Mouse (Mus musculus): ENCODE results near the gene Mkrn2.
A peak's percentile ranks its signal among the peaks of the same experiment; 100 is the strongest.

Gene Mkrn2

DNA sequence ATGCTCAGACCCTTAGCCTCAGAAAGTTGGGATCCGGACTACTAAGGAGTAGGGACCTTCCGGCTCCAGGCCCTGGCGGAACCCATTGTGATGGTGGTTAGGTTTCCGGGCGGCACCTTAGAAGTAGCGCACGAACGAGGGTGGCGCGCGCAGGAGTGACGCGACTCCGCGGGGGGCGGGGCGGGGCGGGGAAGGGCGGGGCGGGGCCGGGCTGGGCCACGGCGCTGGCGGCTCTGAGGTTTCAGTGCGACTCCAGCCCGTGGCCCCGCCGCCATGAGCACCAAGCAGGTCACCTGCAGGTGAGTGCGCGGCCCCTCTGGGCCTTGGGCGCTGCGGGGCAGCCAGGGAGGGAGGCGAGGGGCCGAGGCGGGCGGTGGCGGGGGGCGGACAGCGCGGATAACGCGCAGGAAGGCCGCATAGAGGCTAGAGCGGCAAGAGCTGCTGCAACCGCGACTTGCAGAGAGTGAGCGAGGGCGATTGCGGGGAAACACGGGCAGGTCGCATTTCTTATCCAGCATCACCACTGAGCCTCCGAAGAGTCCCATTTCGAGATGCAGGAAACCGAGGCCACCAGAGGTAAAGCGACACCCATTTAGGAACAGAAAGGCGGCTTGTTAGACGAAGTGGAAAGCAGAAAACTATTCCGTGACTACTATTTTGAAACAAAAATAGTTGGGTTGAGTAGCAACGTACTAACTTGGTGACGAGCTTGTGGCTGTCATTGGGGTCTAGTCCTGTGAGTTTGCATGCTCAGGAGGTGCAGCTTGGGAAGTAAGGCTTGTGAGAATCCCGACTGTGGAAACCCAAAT, at the start of gene Mkrn2:
Mkrn2 (plus strand) TSS at position 188 of the 809 bp plus-strand sequence.
- DNase-seq (ENCODE audit: low spot score) = peak; percentile 81

DNA sequence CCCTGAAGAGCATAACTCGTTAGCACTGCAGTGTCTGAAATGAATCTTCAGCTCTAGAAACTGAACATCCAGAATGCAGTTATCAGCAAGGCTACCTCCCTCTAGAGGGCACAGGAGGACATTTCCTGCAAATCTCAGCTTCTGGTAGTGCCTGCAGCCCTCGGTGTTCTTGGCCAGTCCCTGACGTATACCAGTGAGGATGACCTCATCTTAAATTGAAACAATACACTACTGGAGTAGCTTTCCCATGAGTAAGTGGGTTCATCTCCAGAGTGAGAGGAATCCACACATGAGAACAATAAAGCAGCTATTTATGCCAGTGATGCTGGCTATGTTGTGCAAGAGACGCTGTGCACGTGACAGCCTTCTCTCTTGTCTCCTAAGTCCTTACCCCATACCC, 46.2 kb upstream of the Mkrn2 start:
- no peak for DNase-seq (ENCODE audit: low spot score)

DNA sequence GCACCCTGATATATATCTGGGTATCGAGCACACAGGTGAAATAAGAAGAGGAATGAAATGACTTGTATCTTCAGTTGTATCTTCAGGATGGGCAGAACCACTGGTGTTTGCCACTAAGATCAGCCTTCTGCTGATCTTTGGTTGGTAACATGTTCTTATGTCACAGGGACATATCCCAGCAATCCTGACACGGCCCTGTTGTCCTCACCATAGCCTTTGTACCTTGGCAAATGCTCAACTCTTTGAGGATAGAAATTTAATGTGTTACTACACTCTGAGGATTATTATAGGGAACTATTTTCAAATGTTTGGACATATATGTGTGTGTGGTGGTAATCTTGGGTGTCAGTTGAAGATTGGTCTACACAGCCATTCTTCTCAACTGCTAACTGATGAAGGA, 43.5 kb upstream of the Mkrn2 start:
- no peak for DNase-seq (ENCODE audit: low spot score)

DNA sequence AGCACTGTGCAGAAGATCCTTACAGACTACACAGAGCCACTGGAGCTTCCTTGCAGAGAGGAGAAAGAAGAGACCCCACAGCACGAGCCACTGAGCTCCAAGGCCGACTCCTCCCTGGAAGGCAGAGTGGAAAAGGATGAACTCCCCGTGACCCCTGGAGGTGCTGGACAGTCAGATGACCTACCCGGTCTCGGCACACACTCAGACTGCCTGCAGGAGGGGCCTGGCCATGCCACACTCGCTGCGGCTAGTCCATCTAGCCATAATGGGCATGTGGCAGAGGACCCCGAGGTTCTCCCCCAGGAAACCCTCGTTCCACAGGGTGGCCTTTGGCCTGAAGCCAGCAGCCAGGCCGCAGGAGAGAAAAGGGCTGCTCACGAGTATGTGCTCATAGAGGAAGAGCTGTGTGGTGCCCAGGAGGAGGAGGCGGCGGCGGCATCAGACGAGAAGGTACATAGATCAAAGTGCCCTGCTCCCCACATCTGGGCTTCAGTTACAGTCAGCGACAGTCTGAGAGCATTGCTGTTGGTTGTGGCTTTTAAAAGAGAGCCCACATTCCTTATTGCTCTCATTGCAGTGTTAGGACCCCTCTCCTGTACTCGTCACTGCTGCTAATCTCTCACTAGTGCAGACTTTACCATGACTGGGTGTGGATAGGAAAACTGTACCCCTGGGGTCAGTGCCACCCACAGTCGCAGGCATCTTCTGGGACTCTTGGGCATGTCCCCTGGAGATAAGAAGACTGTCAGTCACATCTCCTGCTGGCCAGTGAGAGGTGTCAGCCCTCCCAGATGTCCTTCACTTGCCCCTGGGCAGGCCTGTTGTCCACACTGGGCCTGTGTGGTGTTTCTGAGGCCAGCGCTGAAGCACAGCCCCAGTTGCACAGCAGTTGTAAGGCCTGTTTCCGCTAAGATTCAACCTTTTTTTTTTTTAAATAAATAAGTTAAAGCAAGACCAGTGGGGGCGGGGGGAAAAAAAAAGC, 41.8 kb upstream of the Mkrn2 start:
- no peak for DNase-seq (ENCODE audit: low spot score)

DNA sequence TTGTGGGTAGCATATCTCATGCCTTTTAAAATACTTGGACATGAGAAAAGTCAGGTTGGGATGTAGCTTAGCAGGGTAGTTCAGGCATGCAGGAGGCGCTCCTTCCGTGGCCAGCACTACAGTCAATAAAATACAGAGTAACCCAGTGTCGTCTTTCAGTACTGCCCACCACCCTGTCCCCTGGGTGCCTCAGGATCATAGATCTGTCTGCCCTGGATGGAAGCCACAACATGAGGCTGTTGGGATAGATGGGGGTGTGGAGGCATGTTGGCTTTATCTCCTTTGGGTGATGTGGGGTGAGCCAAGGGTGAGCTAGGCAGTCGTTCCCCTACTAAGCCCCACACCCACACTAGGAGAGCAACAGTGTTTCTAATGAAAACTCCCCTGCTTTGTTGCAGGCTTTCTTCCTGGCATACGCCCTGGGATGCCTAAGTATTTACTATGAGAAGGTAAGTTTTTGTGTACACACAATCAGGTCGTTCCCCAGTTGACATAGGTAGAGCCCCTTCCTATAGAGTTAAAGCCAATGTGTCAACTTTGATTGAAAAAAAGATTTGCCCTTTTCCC, 36.1 kb upstream of the Mkrn2 start:
- DNase-seq (ENCODE audit: low spot score) = no peak

DNA sequence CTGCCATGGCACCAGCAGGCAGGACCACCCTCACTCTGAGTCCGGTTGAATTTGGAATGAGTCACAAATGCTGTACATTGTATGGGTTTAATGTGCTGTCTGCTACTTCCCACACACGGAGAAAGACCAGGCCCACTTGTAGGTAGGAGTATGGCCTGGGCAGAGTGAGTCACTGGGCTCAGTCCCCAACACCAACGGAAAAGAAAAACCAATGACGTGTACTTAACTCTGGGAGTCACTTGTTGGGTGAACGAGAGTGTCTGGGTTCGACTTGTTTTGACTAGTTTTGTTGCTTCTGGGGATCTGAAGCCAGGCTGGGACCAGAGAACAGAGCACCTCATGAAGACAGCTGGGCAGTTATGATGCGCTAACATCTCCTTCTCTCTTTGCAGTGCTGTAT, 27.5 kb upstream of the Mkrn2 start:
- DNase-seq (ENCODE audit: low spot score) = no peak

DNA sequence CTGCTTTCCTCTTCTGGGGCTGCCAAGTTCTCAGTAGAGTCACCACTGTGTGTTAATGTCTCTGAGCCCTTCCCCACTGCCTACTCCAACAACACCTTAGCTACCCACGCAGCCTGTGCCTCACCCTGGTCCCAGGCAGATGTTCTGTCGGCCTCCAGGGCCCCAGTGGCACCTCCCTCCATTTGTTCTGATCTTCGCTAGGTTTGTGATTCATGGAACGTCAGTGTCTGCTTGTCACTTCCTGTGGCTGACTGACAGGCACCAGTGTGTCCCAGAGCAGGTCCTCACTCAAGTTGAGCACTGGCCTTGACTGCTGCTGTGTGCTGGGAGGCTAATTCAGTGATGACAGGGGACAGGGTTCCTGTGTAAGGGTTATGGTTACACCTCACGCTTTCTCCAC, 24.3 kb upstream of the Mkrn2 start:
- no peak for DNase-seq (ENCODE audit: low spot score)

DNA sequence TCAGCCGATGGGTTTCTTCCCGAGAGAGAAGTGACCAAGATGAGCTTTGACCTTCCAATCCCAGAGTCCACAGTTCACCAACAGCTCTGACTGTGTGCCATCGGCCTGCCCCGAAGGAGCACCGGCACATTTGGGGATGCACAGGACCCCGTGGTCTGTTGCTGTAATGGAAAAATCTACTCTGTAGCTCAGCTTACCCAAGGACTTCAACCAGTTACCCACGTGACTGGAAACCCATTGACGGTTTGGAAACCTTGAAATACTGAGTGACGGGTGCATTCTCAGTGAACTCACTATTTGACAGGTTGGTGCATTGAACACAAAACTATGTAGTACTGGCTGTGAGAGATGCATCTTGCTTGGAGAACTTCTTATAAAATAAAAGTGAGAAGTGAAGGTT, 23.8 kb upstream of the Mkrn2 start:
- DNase-seq (ENCODE audit: low spot score) = no peak

DNA sequence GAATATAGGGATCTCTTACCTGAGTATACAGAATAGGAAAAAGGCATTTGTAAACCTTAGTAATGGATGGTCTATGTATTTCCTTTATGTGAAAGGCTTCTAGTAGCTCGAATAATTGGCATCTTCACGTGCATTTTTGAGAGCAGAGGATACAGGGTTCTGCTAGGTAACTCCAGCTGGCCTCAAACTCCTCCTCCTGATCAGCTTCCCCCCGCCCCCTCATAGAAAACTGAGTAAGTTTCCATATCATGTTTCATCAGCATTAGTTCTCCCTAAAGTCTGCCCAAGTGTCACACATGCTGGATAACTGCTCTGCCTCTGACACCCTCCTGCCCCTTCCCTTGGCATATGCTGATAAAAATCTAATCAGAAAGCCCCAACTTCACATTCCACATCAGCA, 20.9 kb upstream of the Mkrn2 start:
- no peak for DNase-seq (ENCODE audit: low spot score)

DNA sequence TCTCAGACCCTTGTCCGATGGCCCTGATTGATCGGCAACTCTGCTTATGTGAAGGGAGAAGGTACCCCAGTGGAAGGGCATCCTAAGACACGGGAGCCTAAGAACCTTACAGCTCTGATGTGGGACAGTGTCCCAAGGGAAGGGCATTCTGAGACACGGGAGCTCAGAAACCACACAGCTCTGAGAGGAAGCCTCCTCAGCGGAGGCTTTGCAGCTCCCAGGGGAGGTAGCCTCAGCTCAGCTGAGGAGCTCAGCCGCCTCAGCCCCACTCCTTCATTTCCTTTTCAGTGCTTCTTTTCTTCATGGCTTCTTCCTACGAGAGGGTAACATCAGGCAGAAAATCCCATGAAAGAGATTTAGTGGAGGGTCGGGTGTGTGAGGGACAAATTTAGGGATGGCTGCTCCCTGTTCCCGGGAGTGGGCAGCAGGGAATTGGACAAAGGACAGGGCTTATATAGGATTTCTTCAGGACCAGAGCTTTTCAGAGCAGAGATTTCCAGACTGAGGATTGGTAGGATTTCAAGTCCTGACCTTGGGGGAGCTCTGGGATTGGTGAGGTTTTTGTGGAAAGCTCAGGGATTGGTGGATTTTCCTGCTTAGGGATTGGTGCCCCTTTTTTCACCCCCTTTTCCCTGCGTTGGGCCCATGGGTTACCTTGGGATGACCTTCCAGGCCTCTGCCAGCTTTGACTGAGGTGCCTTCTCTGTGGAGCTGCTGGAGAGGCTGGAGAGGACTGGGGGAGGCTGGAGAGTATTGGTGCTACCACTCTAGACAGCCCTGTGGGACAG, 19.2 kb upstream of the Mkrn2 start:
- no peak for DNase-seq (ENCODE audit: low spot score)

DNA sequence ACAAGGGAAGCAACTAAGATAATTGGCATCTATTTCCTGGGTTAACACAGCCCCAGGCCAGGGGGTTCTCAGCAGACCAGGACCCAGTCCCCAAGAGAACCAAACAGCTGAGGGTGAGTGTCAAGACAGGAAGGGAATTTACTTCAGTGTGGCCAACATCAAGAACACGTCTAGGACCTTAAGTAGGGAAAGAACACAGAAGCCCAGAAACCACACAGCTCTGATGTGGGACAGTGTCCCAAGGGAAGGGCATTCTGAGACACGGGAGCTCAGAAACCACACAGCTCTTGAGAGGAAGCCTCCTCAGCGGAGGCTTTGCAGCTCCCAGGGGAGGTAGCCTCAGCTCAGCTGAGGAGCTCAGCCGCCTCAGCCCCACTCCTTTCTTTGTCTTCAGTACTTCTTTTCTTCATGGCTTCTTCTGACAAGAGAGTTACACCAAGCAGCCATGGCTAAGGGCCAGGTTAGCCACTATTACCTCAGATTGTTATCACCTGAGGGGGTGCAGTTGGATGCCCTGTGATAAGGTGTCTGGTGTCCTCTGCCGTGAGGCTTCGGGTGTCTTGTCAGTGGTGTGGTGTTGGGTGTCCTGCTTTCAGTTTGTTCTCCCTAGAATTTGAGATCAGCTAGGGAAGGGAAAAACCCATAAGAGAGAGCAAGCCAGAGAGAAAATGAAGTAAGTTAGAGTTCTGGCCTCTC, 18.1 kb upstream of the Mkrn2 start:
- no peak for DNase-seq (ENCODE audit: low spot score)

DNA sequence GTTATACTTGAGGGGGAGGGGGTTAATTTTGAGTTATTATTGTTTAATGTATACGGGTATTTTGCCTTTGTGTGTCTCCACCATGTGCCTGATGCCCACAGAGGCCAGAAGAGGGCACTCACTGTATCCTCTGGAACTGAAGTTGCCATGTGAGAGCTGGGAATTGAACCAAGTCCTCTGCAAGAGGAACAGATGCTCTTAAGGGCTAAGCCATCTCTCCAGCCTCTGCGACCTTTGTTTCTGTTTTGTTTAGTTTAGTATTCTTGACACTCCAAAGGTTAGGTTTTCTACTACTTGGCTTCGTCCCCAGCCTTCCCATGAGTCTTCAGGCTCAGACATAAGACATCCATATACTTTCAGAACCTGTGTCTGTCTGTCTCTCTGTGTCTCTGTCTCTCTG, 17.5 kb upstream of the Mkrn2 start:
- no peak for DNase-seq (ENCODE audit: low spot score)

DNA sequence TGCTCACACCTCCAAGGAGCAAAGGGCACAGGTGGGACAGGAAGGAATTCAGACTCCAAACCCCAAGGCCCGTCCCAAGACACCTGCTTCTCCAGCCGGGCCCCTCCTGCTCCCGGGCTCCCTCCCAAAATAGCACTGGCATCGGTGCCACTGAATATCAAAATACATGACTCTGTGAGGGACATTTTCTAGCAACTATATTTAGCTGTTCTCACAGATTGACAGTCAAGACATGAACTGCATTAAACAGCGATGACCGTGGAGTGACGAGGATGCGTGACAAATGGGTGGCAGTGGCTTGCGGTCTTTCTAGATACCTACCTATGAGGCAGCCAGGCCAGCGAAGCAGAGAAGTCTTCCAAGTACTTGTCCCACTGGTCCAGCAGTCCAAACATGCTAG, 15.4 kb upstream of the Mkrn2 start:
- no peak for DNase-seq (ENCODE audit: low spot score)

DNA sequence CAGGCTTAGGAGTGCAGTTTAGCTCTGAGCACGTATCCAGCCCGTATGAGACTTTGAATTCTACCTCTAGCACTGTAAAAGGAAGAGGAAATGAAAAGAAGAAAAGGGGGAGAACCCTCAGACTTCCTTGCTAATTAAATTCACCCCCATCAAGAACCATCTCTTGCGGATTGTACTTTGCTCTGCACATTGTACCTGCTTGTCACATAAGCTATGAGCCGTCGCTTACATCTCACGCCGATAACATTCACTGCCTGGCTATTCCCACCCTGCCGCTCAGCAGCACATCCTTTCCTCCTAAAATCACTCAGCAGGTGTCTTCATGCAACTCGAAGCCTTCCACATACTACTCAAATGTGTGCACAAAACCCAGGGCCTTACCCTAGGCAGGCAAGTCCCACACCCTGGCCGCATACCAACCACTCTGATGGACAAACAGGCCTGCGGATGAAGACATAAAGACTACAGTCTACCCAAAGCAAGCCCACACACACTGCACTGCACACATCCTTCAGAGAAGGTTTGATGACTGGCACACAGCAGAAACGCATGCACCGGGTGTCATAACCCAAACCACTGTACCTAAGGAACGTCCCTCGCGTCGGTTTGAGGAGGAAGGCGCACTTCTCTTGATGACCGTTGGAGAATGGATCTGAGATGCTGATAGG, 9.9 kb upstream of the Mkrn2 start:
- DNase-seq (ENCODE audit: low spot score) = no peak

DNA sequence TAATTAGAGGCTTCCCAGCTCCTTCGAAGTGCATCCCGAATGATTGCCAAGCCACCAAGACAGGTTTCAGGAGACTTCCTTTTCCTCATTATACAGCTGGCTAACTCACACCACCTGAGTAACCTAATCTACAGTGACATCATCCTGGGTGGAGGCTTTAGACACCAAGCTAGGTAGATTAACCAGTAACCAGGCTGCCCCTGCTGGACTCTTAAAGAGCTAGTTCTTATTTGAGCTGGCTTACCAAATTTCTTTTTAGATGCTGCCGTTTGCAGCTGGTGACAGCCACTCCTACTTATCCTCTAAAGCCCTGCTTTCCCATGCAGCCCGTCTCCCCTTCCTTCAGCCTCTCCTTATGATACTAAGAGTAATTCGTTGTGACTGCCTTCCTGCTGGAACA, 9.2 kb upstream of the Mkrn2 start, which contains the start of gene Mkrn2os:
Mkrn2os (minus strand) TSS at position 119 of the 400 bp plus-strand sequence.
- no peak for DNase-seq (ENCODE audit: low spot score)

DNA sequence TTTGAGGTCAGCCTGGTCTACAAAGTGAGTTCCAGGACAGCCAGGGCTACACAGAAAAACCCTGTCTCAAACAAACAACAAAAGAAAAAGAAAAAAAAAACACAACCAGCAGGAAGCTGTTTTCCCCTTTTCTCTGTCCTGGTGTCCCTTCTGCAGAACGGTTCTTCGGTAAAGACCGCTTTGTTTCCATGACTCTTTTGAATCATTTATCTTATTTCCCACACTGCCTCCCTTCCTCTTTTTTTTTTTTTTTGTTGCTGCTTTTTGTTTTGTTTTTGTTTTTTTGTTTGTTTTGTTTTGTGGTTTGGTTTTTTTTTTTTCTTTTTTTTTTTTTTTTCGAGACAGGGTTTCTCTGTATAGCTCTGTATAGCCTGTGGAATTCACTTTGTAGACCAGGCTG, 8.4 kb upstream of the Mkrn2 start:
- no peak for DNase-seq (ENCODE audit: low spot score)

DNA sequence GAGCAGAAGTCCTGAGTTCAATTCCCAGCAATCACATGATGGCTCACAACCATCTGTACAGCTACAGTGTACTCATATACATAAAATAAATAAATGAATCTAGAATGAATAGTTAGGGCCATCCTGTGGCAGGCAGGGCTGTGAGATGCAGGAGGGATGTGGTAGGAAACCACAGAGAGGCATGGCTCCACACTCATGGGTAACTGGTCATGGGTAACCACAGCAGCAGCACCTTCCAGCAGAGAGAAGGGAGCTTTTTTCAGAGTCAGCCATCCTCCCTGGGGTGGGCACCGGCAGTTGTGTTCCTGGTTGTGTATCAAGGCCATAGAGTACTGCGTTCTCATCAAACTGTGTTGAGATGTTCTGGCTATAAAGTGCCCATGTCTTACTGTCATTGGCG, 7.2 kb upstream of the Mkrn2 start:
- no peak for DNase-seq (ENCODE audit: low spot score)

DNA sequence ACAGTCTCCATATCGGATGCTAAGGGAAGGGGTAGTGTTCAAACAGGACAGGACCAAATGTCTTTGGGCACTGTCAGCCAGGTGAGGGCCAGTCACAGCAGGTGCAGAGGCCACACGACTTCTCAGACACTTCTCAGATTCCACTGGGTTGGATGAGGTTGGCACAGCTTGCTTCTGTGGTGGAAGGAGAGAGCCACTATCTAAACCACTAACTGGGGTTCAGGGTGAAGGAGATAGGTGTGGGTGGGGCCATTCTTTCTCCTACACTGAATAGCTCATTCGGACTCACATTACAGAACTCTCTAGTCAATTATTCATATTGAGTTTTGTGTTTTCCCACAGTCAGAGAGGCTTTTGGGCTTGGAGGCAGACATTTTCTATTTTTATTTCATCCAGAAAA, 6.0 kb upstream of the Mkrn2 start:
- no peak for DNase-seq (ENCODE audit: low spot score)

DNA sequence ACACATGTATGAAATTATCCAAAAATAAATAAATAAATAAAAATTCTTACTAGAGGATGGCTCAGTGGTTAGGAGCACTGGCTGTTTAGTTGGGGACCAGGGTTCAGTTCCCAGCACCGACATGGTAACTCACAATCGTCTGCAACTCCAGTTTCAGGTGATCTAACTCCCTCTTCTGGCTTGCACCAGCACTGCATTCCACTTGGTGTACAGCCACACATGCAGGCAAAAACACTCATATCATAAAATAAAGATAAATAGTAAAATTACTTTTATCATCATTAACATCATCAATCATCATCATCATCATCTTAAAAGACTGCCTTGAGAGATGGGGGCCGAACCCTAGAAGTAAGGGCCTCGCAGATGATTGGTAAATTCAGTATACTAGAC, 384 bp upstream of the Mkrn2 start:
- no peak for DNase-seq (ENCODE audit: low spot score)

DNA sequence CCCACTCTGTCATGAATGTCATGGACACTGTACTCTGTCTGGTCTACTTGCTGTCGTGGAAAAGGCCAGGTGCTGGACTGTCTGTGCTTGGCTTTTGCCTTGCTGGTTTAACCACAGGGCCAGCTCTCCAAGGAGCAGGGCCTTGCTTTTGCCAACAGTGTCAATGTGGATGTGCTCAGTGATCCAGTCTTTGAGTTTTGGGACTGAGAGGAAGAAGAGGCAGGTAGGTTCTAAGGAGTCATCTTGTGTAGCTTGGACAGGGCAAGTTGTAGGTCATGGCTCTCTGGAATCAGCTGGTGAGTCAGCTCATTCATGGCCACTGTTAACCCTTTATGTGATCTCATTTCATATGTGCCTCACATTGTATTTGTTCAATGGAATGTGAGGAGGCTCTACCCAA, 4.8 kb downstream of the Mkrn2 start:
- no peak for DNase-seq (ENCODE audit: low spot score)

DNA sequence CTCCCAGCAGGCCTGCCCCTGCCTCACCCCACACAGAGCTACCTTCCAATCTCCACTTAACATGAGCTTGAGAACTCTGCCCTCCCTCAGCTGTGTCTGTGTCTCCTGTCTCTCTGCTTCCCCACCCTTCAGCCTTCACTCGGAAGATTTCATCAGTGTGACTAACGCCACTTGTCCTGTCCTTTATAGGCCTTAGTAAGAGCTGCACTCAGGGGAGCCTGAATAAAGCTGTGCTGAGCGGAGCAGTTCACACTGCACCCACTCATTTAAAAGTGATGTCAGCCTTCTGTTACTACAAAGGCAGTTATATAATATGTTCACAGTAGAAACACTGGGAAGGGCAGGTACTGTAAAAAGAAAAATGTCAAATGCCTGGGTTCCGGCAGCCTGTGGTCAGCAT, 5.7 kb downstream of the Mkrn2 start:
- DNase-seq (ENCODE audit: low spot score) = no peak
